Mouse (Mus musculus) neural tube, embryonic 12.5 days (tissue): ENCODE measurements at regions not wholly inside any gene's neighbourhood (a gene's known extent, or its start where the extent isn't known, plus 50 kb on each side); places are given as distances from the start of the nearest gene placed in this dataset.

Experiments
- ATAC-seq: fragments of 200-750 bp; cut with Nextera tagmentation; 2 replicates; pipeline ENCODE4 v1.8.0; 2017; ENCODE audit warnings: low read depth, mild to moderate bottlenecking, moderate TSS enrichment, moderate library complexity; ENCODE audit not compliant: low FRiP score
- H3K27ac ChIP-seq: fragments of 300-500 bp; sonication (generic); 2 replicates; pipeline ENCODE4 v1.5.1; 2016
- H3K27me3 ChIP-seq: fragments of 300-500 bp; sonication (generic); replicated peaks from 2 replicates; pipeline ENCODE4 v1.6.1; 2016; ENCODE audit warnings: mild to moderate bottlenecking
- H3K36me3 ChIP-seq: fragments of 300-500 bp; sonication (generic); 2 replicates; pipeline ENCODE4 v1.6.1; 2016; ENCODE audit warnings: mild to moderate bottlenecking
- H3K4me1 ChIP-seq: fragments of 300-500 bp; sonication (generic); 2 replicates; pipeline ENCODE4 v1.6.1; 2016
- H3K4me2 ChIP-seq: fragments of 300-500 bp; sonication (generic); replicated peaks from 2 replicates; pipeline ENCODE4 v1.6.1; 2016; ENCODE audit warnings: mild to moderate bottlenecking
- H3K4me3 ChIP-seq: fragments of 300-500 bp; sonication (generic); 2 replicates; pipeline ENCODE4 v1.5.1; 2016
- H3K9ac ChIP-seq: fragments of 300-500 bp; sonication (generic); 2 replicates; pipeline ENCODE4 v1.6.1; 2016; ENCODE audit warnings: mild to moderate bottlenecking
- H3K9me3 ChIP-seq: fragments of 300-500 bp; sonication (generic); 2 replicates; pipeline ENCODE4 v1.6.1; 2016; ENCODE audit warnings: mild to moderate bottlenecking
- WGBS: fragments of 180-500 bp; shearing (Covaris S2); methylation state at CpG from one replicate; pipeline ENCODE4 v1.1.7; 2016; 5-methylcytosine and 5-hydroxymethylcytosine counted together

DNA sequence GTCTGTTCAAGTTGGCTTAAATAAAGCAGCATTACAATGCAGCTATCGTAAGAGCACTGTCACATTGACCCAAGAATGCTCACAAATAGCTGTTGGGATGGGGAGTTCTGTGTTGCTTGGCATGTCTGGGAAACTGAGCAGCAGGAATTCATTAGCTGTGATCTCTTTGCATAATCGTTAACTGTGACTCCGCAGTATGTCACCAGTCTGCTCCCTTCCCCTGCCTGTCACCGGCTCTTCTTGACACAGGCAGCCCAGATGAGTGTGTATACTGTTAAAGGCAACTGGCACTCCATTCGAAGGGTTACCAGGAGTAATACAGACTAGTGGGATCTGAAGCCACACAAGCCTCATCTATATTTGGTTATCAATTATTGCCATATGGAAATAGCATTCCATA is 67.3 kb upstream of the Osbpl8 start:
- no peaks in the 10 kb centered on the region for H3K4me1 ChIP-seq
- H3K9me3 ChIP-seq: no peaks in the 10 kb centered on the region
- H3K27me3 ChIP-seq: no peaks in the 10 kb centered on the region
- no peak overlapping the region for H3K9ac ChIP-seq
- H3K4me3 ChIP-seq: no peak overlapping the region
- no peak overlapping the region for H3K4me2 ChIP-seq
- ATAC-seq: no peak
- 72% methylated on average over 5 of the region's 5 CpGs for WGBS
- H3K36me3 ChIP-seq: no peaks in the 10 kb centered on the region
- no peak overlapping the region for H3K27ac ChIP-seq

GRCm38 (mm10) chr10:111096811-111097210 is 67.7 kb upstream of the Osbpl8 start:
- no peak for ATAC-seq
- H3K4me1 ChIP-seq: no peaks in the 10 kb centered on the region
- H3K9ac ChIP-seq: no peak overlapping the region
- H3K4me2 ChIP-seq: no peak overlapping the region
- H3K27ac ChIP-seq: no peak overlapping the region
- H3K36me3 ChIP-seq: no peaks in the 10 kb centered on the region
- no peaks in the 10 kb centered on the region for H3K9me3 ChIP-seq
- H3K4me3 ChIP-seq: no peak overlapping the region
- no peaks in the 10 kb centered on the region for H3K27me3 ChIP-seq
- 90% methylated on average over 6 of the region's 6 CpGs for WGBS

GRCm38 (mm10) chr10:111094405-111094804 is 70.1 kb upstream of the Osbpl8 start:
- Histone ChIP-seq H3K4me3 (no peak overlapping the region), H3K27ac (no peak overlapping the region), H3K4me2 (no peak overlapping the region), H3K9ac (no peak overlapping the region), H3K36me3 (no peaks in the 10 kb centered on the region), H3K4me1 (no peaks in the 10 kb centered on the region), H3K9me3 (no peaks in the 10 kb centered on the region), H3K27me3 (no peaks in the 10 kb centered on the region)
- WGBS: 61% methylated on average over 9 of the region's 9 CpGs
- ATAC-seq: no peak

DNA sequence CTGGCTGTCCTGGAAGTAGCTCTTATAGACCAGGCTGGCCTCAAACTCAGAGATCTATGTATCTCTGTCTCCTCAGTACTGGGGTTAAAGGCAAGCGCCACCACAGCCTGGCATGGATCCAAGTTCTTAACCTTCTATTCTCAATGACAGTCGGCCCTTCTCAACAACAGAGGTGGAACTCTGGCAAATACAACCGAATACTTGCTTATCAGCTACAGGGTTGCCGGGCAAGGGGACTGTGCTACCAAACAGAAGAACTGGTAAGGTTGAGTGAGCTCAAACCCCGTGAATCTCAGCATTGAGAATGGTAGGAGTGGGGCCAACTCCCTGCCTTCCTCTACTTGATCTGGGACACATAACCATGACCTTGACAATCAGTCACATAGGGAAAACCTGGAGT is 75.2 kb upstream of the Osbpl8 start:
- Histone ChIP-seq H3K4me2 (no peak overlapping the region), H3K27ac (no peak overlapping the region), H3K9ac (no peak overlapping the region), H3K27me3 (no peaks in the 10 kb centered on the region), H3K36me3 (no peaks in the 10 kb centered on the region), H3K4me3 (no peak overlapping the region), H3K9me3 (no peaks in the 10 kb centered on the region), H3K4me1 (no peaks in the 10 kb centered on the region)
- 76% methylated on average over 5 of the region's 5 CpGs for WGBS
- ATAC-seq: no peak

GRCm38 (mm10) chr10:111085561-111085960 is 75.6 kb upstream of the Zdhhc17 start:
- Histone ChIP-seq H3K4me3 (no peak overlapping the region), H3K4me1 (no peaks in the 10 kb centered on the region; the same call in 1 of the 2 replicates), H3K4me2 (no peak overlapping the region), H3K27ac (no peak overlapping the region), H3K27me3 (no peaks in the 10 kb centered on the region), H3K9ac (no peak overlapping the region), H3K9me3 (no peaks in the 10 kb centered on the region), H3K36me3 (no peaks in the 10 kb centered on the region)
- no peak for ATAC-seq
- 81% methylated on average over 8 of the region's 8 CpGs for WGBS

DNA sequence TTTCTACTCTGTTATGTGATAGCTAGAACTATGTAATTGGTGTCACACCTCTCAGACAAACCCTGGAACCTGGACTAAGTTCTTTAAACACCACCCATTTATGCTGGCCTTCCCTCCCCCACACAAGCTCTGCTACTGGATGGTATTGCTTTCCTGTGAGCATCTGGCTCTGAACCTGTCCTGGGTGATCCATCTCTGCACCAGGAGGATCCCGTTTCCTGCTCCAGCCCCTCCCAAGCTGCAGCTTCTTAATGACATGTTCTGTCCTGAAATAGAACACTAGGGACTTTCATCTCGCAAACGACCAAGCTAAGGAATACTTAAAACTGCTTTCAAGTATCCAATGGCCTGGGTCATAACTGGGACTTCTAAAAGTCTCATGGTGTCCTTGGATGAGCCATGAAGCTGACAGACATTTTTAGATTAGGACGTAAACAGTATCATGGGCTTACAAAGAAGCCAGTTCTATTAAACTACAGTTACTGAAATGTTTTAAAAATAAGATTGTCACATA is 74.4 kb upstream of the Zdhhc17 start:
- Histone ChIP-seq H3K4me1 (no peaks in the 10 kb centered on the region; the same call in 1 of the 2 replicates), H3K36me3 (no peaks in the 10 kb centered on the region), H3K9ac (no peak overlapping the region), H3K27me3 (no peaks in the 10 kb centered on the region), H3K9me3 (no peaks in the 10 kb centered on the region), H3K27ac (no peak overlapping the region), H3K4me3 (no peak overlapping the region), H3K4me2 (no peak overlapping the region)
- no peak for ATAC-seq
- WGBS: 53% methylated on average over 4 of the region's 4 CpGs

GRCm38 (mm10) chr10:111083861-111084260 is 73.9 kb upstream of the Zdhhc17 start:
- Histone ChIP-seq H3K27ac (no peak overlapping the region), H3K9me3 (no peaks in the 10 kb centered on the region), H3K4me2 (no peak overlapping the region), H3K27me3 (no peaks in the 10 kb centered on the region), H3K4me1 (no peaks in the 10 kb centered on the region; the same call in 1 of the 2 replicates), H3K4me3 (no peak overlapping the region), H3K9ac (no peak overlapping the region), H3K36me3 (no peaks in the 10 kb centered on the region)
- ATAC-seq: no peak
- WGBS: 30% methylated on average over 2 of the region's 2 CpGs

DNA sequence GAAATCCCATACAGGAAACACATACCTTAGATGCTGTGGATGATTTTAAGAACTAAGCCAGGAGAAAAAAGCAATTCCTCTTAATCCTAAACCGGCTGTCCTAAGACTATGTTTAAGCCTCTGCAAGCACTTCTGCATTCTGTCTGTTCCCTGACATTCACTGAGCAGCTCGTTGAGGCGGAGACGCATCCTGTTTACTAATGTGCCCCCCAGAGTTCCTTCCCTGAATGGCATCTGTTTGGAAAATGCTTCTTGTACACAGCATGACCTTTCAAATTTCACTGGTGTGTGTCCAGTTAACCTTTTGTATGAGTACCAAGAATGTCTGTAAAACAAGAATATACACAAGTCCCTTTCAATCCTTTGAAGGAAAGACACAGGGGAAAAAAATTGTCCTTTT is 73.4 kb upstream of the Zdhhc17 start:
- Histone ChIP-seq H3K27me3 (no peaks in the 10 kb centered on the region), H3K4me2 (no peak overlapping the region), H3K36me3 (no peaks in the 10 kb centered on the region), H3K27ac (no peak overlapping the region), H3K9me3 (no peaks in the 10 kb centered on the region), H3K9ac (no peak overlapping the region), H3K4me3 (no peak overlapping the region), H3K4me1 (no peaks in the 10 kb centered on the region; the same call in 1 of the 2 replicates)
- WGBS: 43% methylated on average over 4 of the region's 4 CpGs
- no peak for ATAC-seq

DNA sequence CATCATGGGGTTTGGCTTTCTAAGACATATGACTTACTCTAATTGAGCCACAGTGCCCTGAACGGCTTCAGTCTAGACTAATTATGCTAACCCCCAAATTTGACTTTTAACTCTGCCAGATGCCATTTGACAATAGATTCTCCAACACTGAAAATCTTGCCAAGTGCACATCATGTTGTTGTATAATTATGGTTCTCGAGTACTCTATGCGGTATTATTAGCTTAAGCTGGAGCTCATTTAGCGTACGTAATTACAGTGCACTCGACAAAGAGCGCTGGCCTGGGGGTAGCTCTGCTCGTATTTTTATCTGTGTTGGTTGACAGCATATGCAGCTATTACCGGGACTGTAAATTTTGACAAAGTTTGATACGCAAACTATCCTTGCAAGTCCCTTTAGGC is 70.4 kb upstream of the Zdhhc17 start:
- WGBS: 82% methylated on average over 10 of the region's 10 CpGs
- no peaks in the 10 kb centered on the region; the same call in 1 of the 2 replicates for H3K4me1 ChIP-seq
- no peak overlapping the region for H3K4me2 ChIP-seq
- H3K27ac ChIP-seq: no peak overlapping the region
- no peak overlapping the region for H3K9ac ChIP-seq
- H3K9me3 ChIP-seq: no peaks in the 10 kb centered on the region
- ATAC-seq: no peak
- no peaks in the 10 kb centered on the region for H3K27me3 ChIP-seq
- no peak overlapping the region for H3K4me3 ChIP-seq
- no peaks in the 10 kb centered on the region for H3K36me3 ChIP-seq

DNA sequence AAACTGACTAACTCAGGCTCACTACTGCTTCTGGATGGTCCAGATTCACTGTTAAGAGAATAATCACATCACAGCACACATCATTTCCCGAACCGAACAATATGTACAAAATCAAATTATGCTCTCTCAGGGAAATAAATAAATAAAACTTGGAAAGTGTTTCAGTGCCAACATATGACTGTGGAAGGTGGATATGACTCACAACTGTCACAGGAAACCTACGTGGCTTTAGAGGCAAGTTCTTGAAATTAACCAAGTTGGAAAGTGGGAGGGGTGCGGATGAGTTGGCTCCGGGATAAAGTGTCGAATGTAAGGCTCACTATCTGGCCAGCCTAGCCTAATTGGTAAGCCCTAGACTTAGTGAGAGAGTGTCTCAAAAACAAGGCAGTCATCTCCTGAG is 69.1 kb upstream of the Zdhhc17 start:
- 90% methylated on average over 6 of the region's 6 CpGs for WGBS
- no peak overlapping the region for H3K4me2 ChIP-seq
- no peak for ATAC-seq

DNA sequence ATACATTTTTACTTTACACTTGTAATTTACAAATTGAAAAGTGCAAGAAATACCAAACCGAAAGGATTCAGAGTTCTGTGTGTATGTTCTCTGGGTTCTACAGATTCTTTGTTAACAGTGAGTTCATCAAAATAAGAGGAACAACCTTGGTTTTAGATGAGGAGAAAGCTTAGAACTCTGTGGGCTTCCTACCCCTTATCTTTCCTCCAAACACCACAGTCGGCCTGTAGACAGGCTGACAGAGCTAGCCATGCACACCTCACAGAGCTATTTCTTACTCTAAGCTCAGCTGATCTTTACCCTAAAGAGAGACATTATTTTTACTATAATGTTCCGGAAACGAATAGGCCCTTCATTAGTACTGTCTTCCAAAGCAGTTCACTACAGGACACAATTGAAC is 67.7 kb upstream of the Zdhhc17 start:
- Histone ChIP-seq H3K27me3 (no peaks in the 10 kb centered on the region), H3K9ac (no peak overlapping the region), H3K4me3 (no peak overlapping the region), H3K9me3 (no peaks in the 10 kb centered on the region), H3K4me1 (no peaks in the 10 kb centered on the region), H3K36me3 (no peaks in the 10 kb centered on the region), H3K27ac (no peak overlapping the region), H3K4me2 (no peak overlapping the region)
- no peak for ATAC-seq
- 91% methylated on average over 4 of the region's 4 CpGs for WGBS

More for the DNA sequence above, 69.1 kb upstream of the Zdhhc17 start:
- H3K36me3 ChIP-seq: no peaks in the 10 kb centered on the region
- H3K4me1 ChIP-seq: no peaks in the 10 kb centered on the region; the same call in 1 of the 2 replicates
- no peak overlapping the region for H3K27ac ChIP-seq
- H3K9me3 ChIP-seq: no peaks in the 10 kb centered on the region
- H3K27me3 ChIP-seq: no peaks in the 10 kb centered on the region
- no peak overlapping the region for H3K9ac ChIP-seq
- no peak overlapping the region for H3K4me3 ChIP-seq

GRCm38 (mm10) chr10:111073851-111074430 is 64.0 kb upstream of the Zdhhc17 start:
- Histone ChIP-seq H3K36me3 (no peaks in the 10 kb centered on the region), H3K9ac (no peak overlapping the region), H3K4me3 (no peak overlapping the region), H3K4me2 (no peak overlapping the region), H3K9me3 (no peaks in the 10 kb centered on the region), H3K4me1 (peaks cover 3% of the 10 kb centered on the region; the same call in 1 of the 2 replicates), H3K27ac (no peak overlapping the region), H3K27me3 (no peaks in the 10 kb centered on the region)
- WGBS: 67% methylated on average over 5 of the region's 5 CpGs
- ATAC-seq: no peak

DNA sequence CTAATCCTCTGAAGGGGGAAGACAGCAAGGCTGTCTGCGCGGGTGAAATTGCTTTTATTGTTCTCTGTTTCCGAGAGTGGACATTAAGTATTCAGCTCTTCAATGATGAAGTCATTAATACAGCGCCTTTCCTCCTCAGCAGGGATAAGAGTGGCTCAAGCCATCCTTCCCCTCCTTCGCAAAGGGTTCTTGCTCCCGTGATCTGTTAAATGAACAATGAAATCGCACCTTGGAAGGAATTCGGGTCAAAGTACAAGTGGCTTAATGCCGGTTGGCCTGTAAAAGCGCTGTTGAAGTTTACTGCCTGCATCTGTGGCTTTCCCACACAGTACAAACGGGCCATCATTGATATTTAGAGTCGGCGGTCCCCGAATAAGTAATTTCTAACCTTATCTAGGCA is 63.3 kb upstream of the Zdhhc17 start:
- peaks cover 3% of the 10 kb centered on the region; the same call in 1 of the 2 replicates for H3K4me1 ChIP-seq
- 18% methylated on average over 14 of the region's 14 CpGs for WGBS
- ATAC-seq: no peak
- H3K9ac ChIP-seq: no peak overlapping the region
- peak overlapping the region; percentile 24 for H3K4me2 ChIP-seq
- H3K27ac ChIP-seq: no peak overlapping the region
- H3K9me3 ChIP-seq: no peaks in the 10 kb centered on the region
- H3K36me3 ChIP-seq: no peaks in the 10 kb centered on the region
- H3K27me3 ChIP-seq: no peaks in the 10 kb centered on the region
- H3K4me3 ChIP-seq: no peak overlapping the region
